ENCODE assay signal across 9 mouse cellular contexts in genomic region chr6:90551251-90551650, GRCm38 (mm10). TPM values are rescaled to one million over a fixed set of nuclear protein-coding genes. Genes with fewer than 3 reads are reported as not detected.
DNase-seq lines count a peak whose midpoint lies in the region; ATAC-seq and TF ChIP-seq lines count a peak whose summit lies in the region.
"Had no signal": no experiment of that assay in that cellular context is flagged by ENCODE, and none has a peak within 500 bp of the region (broad histone marks: within the 10 kb centered on the region; RNA-seq: fewer than 3 reads in every experiment).

No protein-coding gene starts in this region.

- H3K27me3 ChIP-seq in forebrain, embryonic 13.5 days = peaks cover 11% of the 10 kb centered on the region; the same call in 1 of the 2 replicates
- H3K27me3 ChIP-seq in forebrain, embryonic 11.5 days (ENCODE audit: control insufficient read depth, insufficient read depth, low read length) = no peaks in the 10 kb centered on the region; the same call in 1 of the 2 replicates
- H3K27me3 ChIP-seq in hindbrain, postnatal 0 days (ENCODE audit: insufficient read depth, low read length) = no peaks in the 10 kb centered on the region
- no peaks in the 10 kb centered on the region for H3K27me3 ChIP-seq in neural tube, embryonic 13.5 days

- ATAC-seq in forebrain, embryonic 13.5 days = no peak
- no peak for ATAC-seq in forebrain, embryonic 11.5 days (replicated peaks; ENCODE audit: low FRiP score)
- ATAC-seq in hindbrain, postnatal 0 days = no peak
- ATAC-seq in neural tube, embryonic 13.5 days (ENCODE audit: low read depth) = no peak

- H3K4me2 ChIP-seq in forebrain, embryonic 13.5 days = peak overlapping the region; percentile 36; the same call in 1 of the 2 replicates
- H3K4me2 ChIP-seq in forebrain, embryonic 11.5 days (ENCODE audit: low read depth, low read length, severe bottlenecking) = no peak overlapping the region
- H3K4me2 ChIP-seq in hindbrain, postnatal 0 days (ENCODE audit: low read depth, low read length) = peak overlapping the region; percentile 52
- H3K4me2 ChIP-seq in neural tube, embryonic 13.5 days = peak overlapping the region; percentile 45

- no peak for DNase-seq in forebrain, embryonic 11.5 days (ENCODE audit: low spot score)
- DNase-seq in left cerebral cortex, adult 2 months (ENCODE audit: extremely low spot score in 1 of 2, low spot score in 2 of 2) = no peak
- no peak for DNase-seq in left cerebral cortex, postnatal 36 days (ENCODE audit: low spot score in 2 of 2)
- DNase-seq in hindbrain, postnatal 0 days (ENCODE audit: low spot score) = no peak
- DNase-seq in gastrocnemius, postnatal 10 days = no peak
- no peak for DNase-seq in adrenal gland, postnatal 14 days
- DNase-seq: layer of hippocampus, adult 9-11 months had no signal

- H3K4me1 ChIP-seq in forebrain, embryonic 13.5 days = no peaks in the 10 kb centered on the region; the same call in 1 of the 2 replicates
- H3K4me1 ChIP-seq in forebrain, embryonic 11.5 days (replicated peaks; ENCODE audit: control insufficient read depth, insufficient read depth, low read length) = 0 out of 2 replicates have a peak, but pooled peaks cover 3% of the 10 kb centered on the region
- H3K4me1 ChIP-seq in hindbrain, postnatal 0 days (ENCODE audit: insufficient read depth, low read length) = no peaks in the 10 kb centered on the region
- peaks cover 7% of the 10 kb centered on the region; the same call in 1 of the 2 replicates for H3K4me1 ChIP-seq in neural tube, embryonic 13.5 days (replicated peaks)

- H3K9me3 ChIP-seq in forebrain, embryonic 13.5 days (replicated peaks) = no peaks in the 10 kb centered on the region
- H3K9me3 ChIP-seq in forebrain, embryonic 11.5 days (ENCODE audit: control insufficient read depth, low read length) = no peaks in the 10 kb centered on the region
- no peaks in the 10 kb centered on the region for H3K9me3 ChIP-seq in hindbrain, postnatal 0 days (ENCODE audit: low read length)
- no peaks in the 10 kb centered on the region for H3K9me3 ChIP-seq in neural tube, embryonic 13.5 days

- H3K36me3 ChIP-seq in forebrain, embryonic 13.5 days (ENCODE audit: poor library complexity, severe bottlenecking) = no peaks in the 10 kb centered on the region
- no peaks in the 10 kb centered on the region for H3K36me3 ChIP-seq in forebrain, embryonic 11.5 days (ENCODE audit: control insufficient read depth, insufficient read depth, low read length)
- no peaks in the 10 kb centered on the region for H3K36me3 ChIP-seq in hindbrain, postnatal 0 days (ENCODE audit: insufficient read depth, low read length)
- H3K36me3 ChIP-seq in neural tube, embryonic 13.5 days = no peaks in the 10 kb centered on the region

- no peak overlapping the region for H3K27ac ChIP-seq in forebrain, embryonic 13.5 days
- no peak overlapping the region for H3K27ac ChIP-seq in forebrain, embryonic 11.5 days (ENCODE audit: low read depth, low read length)
- peak overlapping the region; percentile 55; the same call in 1 of the 2 replicates for H3K27ac ChIP-seq in left cerebral cortex, adult 2 months
- peak overlapping the region; percentile 46; the same call in 1 of the 2 replicates for H3K27ac ChIP-seq in hindbrain, postnatal 0 days
- H3K27ac ChIP-seq in neural tube, embryonic 13.5 days (replicated peaks) = no peak overlapping the region

- no peak for TF ChIP-seq CTCF in left cerebral cortex, adult 2 months (IDR thresholded peaks at IDR 0.05)
- TF ChIP-seq CTCF in hindbrain, postnatal 0 days (IDR thresholded peaks at IDR 0.05; ENCODE audit: low read depth) = no peak

- H3K4me3 ChIP-seq in forebrain, embryonic 13.5 days = no peak overlapping the region
- H3K4me3 ChIP-seq in forebrain, embryonic 11.5 days (ENCODE audit: low read depth, low read length) = no peak overlapping the region
- peak overlapping the region; percentile 30 for H3K4me3 ChIP-seq in left cerebral cortex, adult 2 months
- peak overlapping the region; percentile 31 for H3K4me3 ChIP-seq in hindbrain, postnatal 0 days (ENCODE audit: low read length)
- H3K4me3 ChIP-seq in neural tube, embryonic 13.5 days = peak overlapping the region; percentile 24

- H3K9ac ChIP-seq in forebrain, embryonic 13.5 days = no peak overlapping the region
- H3K9ac ChIP-seq in forebrain, embryonic 11.5 days (ENCODE audit: low read length) = no peak overlapping the region
- H3K9ac ChIP-seq in hindbrain, postnatal 0 days (replicated peaks; ENCODE audit: low read length) = peak overlapping the region; percentile 46
- 0 out of 2 replicates have a peak overlapping the region, but pooled peaks have one; percentile 50 for H3K9ac ChIP-seq in neural tube, embryonic 13.5 days

- intact Hi-C loops in left cerebral cortex, adult 2 months (cut with DNase I) = no loop called here
- intact Hi-C loops in left cerebral cortex, postnatal 36 days (cut with DNase I) = no loop called here

RNA-seq across cellular contexts. Expression of gene Slc41a3, which starts 53.3 kb away (rescaled TPM):
- 1.7 and 1.9 TPM in 2 replicates for polyA plus RNA-seq in forebrain, embryonic 13.5 days (2015; fragmentation: Nextera tagmentation; extraction: Ambion mirVana)
- 2.2 and 2.4 TPM in 2 replicates for polyA plus RNA-seq in forebrain, embryonic 11.5 days (2014; fragmentation: Nextera tagmentation; extraction: Ambion mirVana)
- total RNA-seq in left cerebral cortex, adult 2 months (2021) = 1 to 10 TPM; 3.8 to 4.5 TPM
- total RNA-seq in left cerebral cortex, postnatal 36 days (2021) = 1 to 10 TPM; 4.4 to 6.0 TPM
- total RNA-seq in hindbrain, postnatal 0 days (2014; rRNA removed) = 17.4 and 18.0 TPM in 2 replicates
- polyA plus RNA-seq in hindbrain, postnatal 0 days (2015; fragmentation: Nextera tagmentation; extraction: Ambion mirVana) = 17.1 and 17.6 TPM in 2 replicates
- polyA plus RNA-seq in neural tube, embryonic 13.5 days (2015; fragmentation: Nextera tagmentation; extraction: Ambion mirVana) = 4.9 and 5.8 TPM in 2 replicates
- total RNA-seq in gastrocnemius, postnatal 10 days (2021) = 10 to 100 TPM; 52.9 to 60.3 TPM
- 21.4 and 25.2 TPM in 2 replicates for total RNA-seq in adrenal gland, postnatal 14 days (2021)

Comparison
In these comparisons a context has a peak if more than half of its experiments do, and no peak if none do; other contexts are left out.
1. H3K27ac ChIP-seq: peak in left cerebral cortex, adult 2 months (single experiment) and hindbrain, postnatal 0 days (single experiment); none in forebrain, embryonic 13.5 days (single experiment), forebrain, embryonic 11.5 days (single experiment) and neural tube, embryonic 13.5 days (single experiment).
2. H3K4me3 ChIP-seq: peak in left cerebral cortex, adult 2 months (single experiment), hindbrain, postnatal 0 days (single experiment) and neural tube, embryonic 13.5 days (single experiment); none in forebrain, embryonic 13.5 days (single experiment) and forebrain, embryonic 11.5 days (single experiment).
3. H3K9ac ChIP-seq: peak in hindbrain, postnatal 0 days (single experiment) and neural tube, embryonic 13.5 days (single experiment); none in forebrain, embryonic 13.5 days (single experiment) and forebrain, embryonic 11.5 days (single experiment).